In genomic region chr3:150752787-150753186, GRCm38 (mm10) we compare ENCODE assay signal across 32 mouse cellular contexts.
"Had no signal": no experiment of that assay in that cellular context is flagged by ENCODE, and none has a peak within 500 bp of the region (broad histone marks: within the 10 kb centered on the region; RNA-seq: fewer than 3 reads in every experiment).

No protein-coding gene starts in this region.

- DNase-seq: left cerebral cortex, postnatal 4 days; liver; liver, embryonic 13.5 days; liver, postnatal 0 days; lung, adult 18-20 months; lung, adult 2 months; lung, embryonic 14.5 days; lung, postnatal 10 days; lung, postnatal 14 days; lung, postnatal 36 days; lung, postnatal 4 days; midbrain, embryonic 14.5 days had no signal

- H3K27me3 ChIP-seq: limb, embryonic 12.5 days; limb, embryonic 13.5 days; limb, embryonic 15.5 days; liver, embryonic 12.5 days; liver, embryonic 13.5 days; liver, embryonic 15.5 days; lung, embryonic 15.5 days; megakaryocyte, embryonic 14.5 days; midbrain, embryonic 12.5 days; midbrain, embryonic 13.5 days; midbrain, embryonic 15.5 days; neural tube, embryonic 12.5 days had no signal

- ATAC-seq: liver, embryonic 12.5 days; liver, postnatal 0 days; lung, postnatal 0 days; midbrain, embryonic 13.5 days; midbrain, embryonic 15.5 days; midbrain, embryonic 16.5 days had no signal

- H3K4me2 ChIP-seq: limb, embryonic 12.5 days; limb, embryonic 13.5 days; limb, embryonic 15.5 days; liver, embryonic 11.5 days; liver, embryonic 12.5 days; liver, embryonic 13.5 days; liver, embryonic 15.5 days; lung, embryonic 14.5 days; lung, embryonic 15.5 days; midbrain, embryonic 11.5 days; midbrain, embryonic 12.5 days; midbrain, embryonic 13.5 days; midbrain, embryonic 15.5 days; neural tube, embryonic 12.5 days had no signal

- H3K9me3 ChIP-seq: limb, embryonic 10.5 days; limb, embryonic 12.5 days; limb, embryonic 13.5 days; limb, embryonic 15.5 days; liver, embryonic 12.5 days; liver, embryonic 13.5 days; liver, embryonic 15.5 days; lung, embryonic 15.5 days; megakaryocyte, embryonic 14.5 days; midbrain, embryonic 10.5 days; midbrain, embryonic 12.5 days; midbrain, embryonic 13.5 days; midbrain, embryonic 15.5 days; neural tube, embryonic 12.5 days had no signal

- H3K4me1 ChIP-seq: limb, embryonic 12.5 days; limb, embryonic 15.5 days; liver, embryonic 12.5 days; liver, embryonic 13.5 days; liver, embryonic 15.5 days; lung, embryonic 15.5 days; megakaryocyte, embryonic 14.5 days; midbrain, embryonic 10.5 days; midbrain, embryonic 12.5 days; midbrain, embryonic 13.5 days; midbrain, embryonic 15.5 days; neural tube, embryonic 12.5 days had no signal

- H3K4me3 ChIP-seq: limb, embryonic 10.5 days; limb, embryonic 12.5 days; limb, embryonic 13.5 days; limb, embryonic 15.5 days; liver, embryonic 12.5 days; liver, embryonic 13.5 days; liver, embryonic 15.5 days; lung, embryonic 15.5 days; megakaryocyte, embryonic 14.5 days; midbrain, embryonic 10.5 days; midbrain, embryonic 12.5 days; midbrain, embryonic 13.5 days; midbrain, embryonic 15.5 days; myocyte; neural tube, embryonic 12.5 days had no signal

- H3K9ac ChIP-seq: limb, embryonic 12.5 days; limb, embryonic 13.5 days; limb, embryonic 15.5 days; liver, embryonic 12.5 days; liver, embryonic 13.5 days; liver, embryonic 14.5 days; liver, embryonic 15.5 days; liver, postnatal 0 days; lung, embryonic 14.5 days; lung, embryonic 15.5 days; midbrain, embryonic 12.5 days; midbrain, embryonic 13.5 days; midbrain, embryonic 15.5 days; neural tube, embryonic 12.5 days had no signal

- H3K27ac ChIP-seq: limb, embryonic 10.5 days; limb, embryonic 12.5 days; limb, embryonic 13.5 days; limb, embryonic 15.5 days; liver, embryonic 12.5 days; liver, embryonic 13.5 days; liver, embryonic 14.5 days; liver, embryonic 15.5 days; lung, embryonic 15.5 days; macrophage; midbrain, embryonic 10.5 days; midbrain, embryonic 12.5 days; midbrain, embryonic 13.5 days; midbrain, embryonic 15.5 days; neural tube, embryonic 12.5 days had no signal

- H3K36me3 ChIP-seq: limb, embryonic 10.5 days; limb, embryonic 12.5 days; limb, embryonic 13.5 days; limb, embryonic 15.5 days; liver, embryonic 12.5 days; liver, embryonic 13.5 days; liver, embryonic 15.5 days; lung, embryonic 15.5 days; midbrain, embryonic 10.5 days; midbrain, embryonic 12.5 days; midbrain, embryonic 13.5 days; midbrain, embryonic 15.5 days; neural tube, embryonic 12.5 days had no signal
